Mouse (Mus musculus) embryonic facial prominence, embryonic 11.5 days (tissue): ENCODE data around the gene Sobp. TPM values are rescaled to one million over a fixed set of nuclear protein-coding genes. Genes with fewer than 3 reads are reported as not detected.
A peak's percentile ranks its signal among the peaks of the same experiment; 100 is the strongest.

Experiments used
- ATAC-seq: fragments of 200-750 bp; cut with Nextera tagmentation; replicated peaks from 2 replicates; pipeline ENCODE4 v1.8.0; 2017; ENCODE audit warnings: low read depth; ENCODE audit not compliant: insufficient number of reproducible peaks, low FRiP score, low TSS enrichment
- DNase-seq: peaks from one replicate; pipeline ENCODE4 v3.0.0-alpha.2; 2015; ENCODE audit warnings: low spot score
- H3K27ac ChIP-seq: fragments of 300-500 bp; sonication (generic); replicated peaks from 2 replicates; pipeline ENCODE4 v1.5.1; 2014; ENCODE audit warnings: mild to moderate bottlenecking, low read depth, low read length, control low read depth
- H3K27me3 ChIP-seq: fragments of 300-500 bp; sonication (generic); 2 replicates; pipeline ENCODE4 v1.6.1; 2014; ENCODE audit warnings: mild to moderate bottlenecking, low read length, moderate library complexity, mixed read lengths; ENCODE audit not compliant: control insufficient read depth, insufficient read depth
- H3K36me3 ChIP-seq: fragments of 300-500 bp; sonication (generic); replicated peaks from 2 replicates; pipeline ENCODE4 v1.6.1; 2014; ENCODE audit warnings: low read depth, mild to moderate bottlenecking, low read length, moderate library complexity, mixed read lengths; ENCODE audit not compliant: control insufficient read depth, insufficient read depth
- H3K4me1 ChIP-seq: fragments of 300-500 bp; sonication (generic); 2 replicates; pipeline ENCODE4 v1.6.1; 2014; ENCODE audit warnings: low read length, mixed read lengths; ENCODE audit not compliant: control insufficient read depth, insufficient read depth
- H3K4me2 ChIP-seq: fragments of 300-500 bp; sonication (generic); 2 replicates; pipeline ENCODE4 v1.6.1; 2014; ENCODE audit warnings: low read depth, mild to moderate bottlenecking, control low read depth, low read length, moderate library complexity
- H3K4me3 ChIP-seq: fragments of 300-500 bp; sonication (generic); 2 replicates; pipeline ENCODE4 v1.5.1; 2014; ENCODE audit warnings: low read depth, low read length, control low read depth
- H3K9ac ChIP-seq: fragments of 300-500 bp; sonication (generic); replicated peaks from 2 replicates; pipeline ENCODE4 v1.6.1; 2014; ENCODE audit warnings: mild to moderate bottlenecking, control low read depth, low read length
- H3K9me3 ChIP-seq: fragments of 300-500 bp; sonication (generic); replicated peaks from 2 replicates; pipeline ENCODE4 v1.6.1; 2016; ENCODE audit warnings: mild to moderate bottlenecking, low read length, inconsistent platforms, mixed read lengths; ENCODE audit not compliant: control insufficient read depth
- WGBS: fragments of 180-500 bp; shearing (Covaris S2); extraction: QIAGEN DNeasy Blood & Tissue Kit; methylation state at CpG from one replicate; pipeline ENCODE4 v1.1.7; 2014; 5-methylcytosine and 5-hydroxymethylcytosine counted together
- polyA plus RNA-seq: library from polyadenylated mRNA; unstranded; fragments of >200 nt; fragmentation: Nextera tagmentation; extraction: Ambion mirVana; gene quantifications from 2 replicates; pipeline ENCODE4 v1.2.1, GENCODE M21; 2014

The Sobp gene
- polyA plus RNA-seq, 1 experiment from 2014 or later = 5.3 TPM

DNA sequence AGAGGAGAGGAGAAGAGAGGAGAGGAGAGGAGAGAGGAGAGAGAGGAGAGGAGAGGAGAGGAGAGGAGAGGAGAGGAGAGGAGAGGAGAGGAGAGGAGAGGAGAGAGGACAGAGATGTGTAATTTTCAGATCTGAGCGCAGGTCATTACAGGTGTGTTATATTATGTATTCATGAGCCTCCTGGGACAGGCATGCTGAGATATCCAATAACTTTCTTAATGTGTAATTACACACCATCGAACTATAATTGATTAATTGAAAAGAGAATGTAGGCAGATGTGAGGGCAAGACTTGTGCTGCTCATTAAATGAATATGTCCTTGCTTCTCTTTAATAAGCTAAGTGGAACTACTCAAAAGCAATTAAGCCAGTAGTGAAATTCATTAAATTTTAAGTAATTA is 118.9 kb downstream of the Sobp start:
- ATAC-seq (no peak), DNase-seq (no peak)
- no peaks in the 10 kb centered on the region for H3K9me3 ChIP-seq
- H3K4me2 ChIP-seq = no peak overlapping the region
- no peaks in the 10 kb centered on the region for H3K27me3 ChIP-seq
- H3K4me3 ChIP-seq = no peak overlapping the region
- H3K27ac ChIP-seq = no peak overlapping the region
- no peak overlapping the region for H3K9ac ChIP-seq
- H3K4me1 ChIP-seq = no peaks in the 10 kb centered on the region
- no peaks in the 10 kb centered on the region for H3K36me3 ChIP-seq
- WGBS = 78% methylated on average over 2 of the region's 2 CpGs

DNA sequence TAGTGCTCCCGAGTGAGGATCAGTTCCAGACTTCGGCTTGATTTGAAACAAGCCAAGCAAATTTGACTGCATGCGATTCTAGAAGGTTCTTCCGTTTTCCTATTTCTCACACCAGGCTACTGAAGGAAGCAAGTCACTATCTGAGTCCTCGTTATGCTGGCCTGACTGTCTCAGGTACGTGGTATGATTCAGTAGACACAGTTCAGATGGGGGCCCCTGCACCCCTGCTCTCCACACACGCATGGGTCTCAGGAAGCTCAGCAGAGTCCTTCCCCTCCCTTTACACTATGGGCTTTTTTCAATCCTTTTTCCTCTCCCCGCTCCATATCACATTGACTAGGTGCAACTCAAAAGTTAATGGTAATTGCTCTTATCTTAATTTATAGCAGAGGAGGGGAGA is 119.6 kb downstream of the Sobp start:
- Histone ChIP-seq H3K36me3 (no peaks in the 10 kb centered on the region), H3K9me3 (no peaks in the 10 kb centered on the region), H3K4me2 (no peak overlapping the region), H3K4me3 (no peak overlapping the region), H3K4me1 (no peaks in the 10 kb centered on the region), H3K9ac (no peak overlapping the region), H3K27ac (no peak overlapping the region), H3K27me3 (no peaks in the 10 kb centered on the region)
- ATAC-seq (no peak; the same call in 1 of the 2 replicates), DNase-seq (no peak)
- 84% methylated on average over 8 of the region's 8 CpGs for WGBS

DNA sequence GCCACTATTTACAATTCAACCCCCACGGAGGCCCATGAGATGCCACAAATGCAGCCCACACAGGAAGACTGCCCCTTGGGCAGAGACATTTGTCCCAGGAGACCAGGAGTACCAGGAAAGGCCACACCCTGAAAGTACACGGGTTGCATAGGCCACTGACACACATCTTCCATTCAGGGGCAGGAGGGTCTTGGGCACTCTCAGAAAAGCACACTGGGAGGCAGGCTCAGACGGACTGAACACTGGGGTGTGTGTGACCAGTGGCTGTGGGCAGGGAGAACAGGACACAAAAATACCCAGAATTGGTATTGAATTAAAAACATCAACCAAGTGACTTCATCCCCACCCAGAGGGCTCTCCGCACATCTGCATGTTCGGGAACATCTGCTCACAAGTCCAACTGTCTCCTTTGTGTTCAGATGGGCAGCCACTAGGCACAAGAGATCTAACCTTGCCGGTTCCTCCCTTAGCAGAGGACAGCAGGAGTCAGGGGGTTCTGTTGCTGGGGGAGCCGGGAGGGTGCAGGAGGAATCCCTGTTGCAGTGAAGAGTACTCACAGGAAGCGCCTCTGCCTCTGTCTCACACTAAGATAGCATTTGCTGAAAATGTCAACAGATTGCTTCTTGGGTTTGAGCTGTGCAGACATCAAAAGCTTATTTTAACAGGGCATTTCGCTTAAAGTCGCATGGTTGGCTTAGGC is 120.3 kb downstream of the Sobp start:
- H3K36me3 ChIP-seq = no peaks in the 10 kb centered on the region
- no peak overlapping the region for H3K27ac ChIP-seq
- no peak overlapping the region for H3K4me3 ChIP-seq
- no peaks in the 10 kb centered on the region for H3K9me3 ChIP-seq
- no peak for ATAC-seq
- no peak overlapping the region for H3K4me2 ChIP-seq
- H3K4me1 ChIP-seq = no peaks in the 10 kb centered on the region
- 67% methylated on average over 10 of the region's 10 CpGs for WGBS
- no peak for DNase-seq
- no peak overlapping the region for H3K9ac ChIP-seq
- no peaks in the 10 kb centered on the region for H3K27me3 ChIP-seq

DNA sequence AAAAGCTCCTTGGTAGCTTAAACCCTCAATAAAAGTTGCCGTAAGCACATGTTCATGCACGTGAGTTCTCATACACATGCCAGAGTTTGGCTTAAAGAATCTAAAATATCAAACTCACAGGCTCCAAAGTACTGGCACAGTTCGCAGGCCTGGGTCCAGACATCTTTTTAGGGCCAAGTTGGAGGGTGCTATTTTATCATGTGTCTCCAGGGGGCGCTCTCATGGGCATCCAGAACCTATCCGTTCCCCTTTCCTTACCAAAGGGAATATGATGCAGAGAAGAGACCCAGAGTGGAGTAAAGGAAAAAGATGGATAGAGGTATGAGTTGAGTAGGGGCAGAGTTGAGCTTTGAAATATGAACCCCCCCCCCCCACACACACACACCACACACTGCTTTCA is 121.9 kb downstream of the Sobp start:
- peak; percentile 52 for DNase-seq
- Histone ChIP-seq H3K4me3 (no peak overlapping the region), H3K36me3 (no peaks in the 10 kb centered on the region), H3K27ac (no peak overlapping the region), H3K4me1 (no peaks in the 10 kb centered on the region), H3K9ac (no peak overlapping the region), H3K4me2 (no peak overlapping the region), H3K27me3 (no peaks in the 10 kb centered on the region), H3K9me3 (no peaks in the 10 kb centered on the region)
- no peak for ATAC-seq
- WGBS = 49% methylated on average over 5 of the region's 5 CpGs

DNA sequence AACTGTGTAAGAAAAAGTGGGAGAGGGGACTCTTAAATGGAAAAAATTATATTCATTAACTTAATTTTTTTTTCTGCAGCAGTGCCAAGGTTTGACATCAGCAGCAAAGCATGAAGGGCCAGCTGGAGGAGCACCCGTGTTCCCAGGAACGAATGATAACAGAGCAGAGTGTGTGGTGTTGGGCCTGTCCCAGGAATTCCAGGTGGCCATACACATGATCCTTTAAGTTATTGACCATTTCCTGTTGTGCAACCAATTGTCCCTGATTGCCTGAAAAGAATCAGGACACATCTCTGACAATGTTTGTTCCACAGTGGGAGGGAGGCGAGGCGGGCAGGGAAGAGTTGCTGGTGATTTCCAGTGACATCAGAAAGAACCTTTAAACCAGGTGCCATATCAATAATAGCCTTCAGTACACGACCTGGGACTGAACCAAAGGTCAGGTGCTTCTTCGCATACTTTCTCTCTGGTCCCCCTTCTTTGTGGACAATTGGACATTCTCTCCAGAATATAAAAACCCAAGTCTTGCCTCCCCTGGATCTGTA is 126.5 kb downstream of the Sobp start:
- no peak for ATAC-seq
- no peak for DNase-seq
- 77% methylated on average over 6 of the region's 6 CpGs for WGBS
- Histone ChIP-seq H3K27ac (no peak overlapping the region), H3K36me3 (no peaks in the 10 kb centered on the region), H3K4me1 (no peaks in the 10 kb centered on the region), H3K4me2 (no peak overlapping the region), H3K9me3 (no peaks in the 10 kb centered on the region), H3K27me3 (no peaks in the 10 kb centered on the region), H3K4me3 (no peak overlapping the region), H3K9ac (no peak overlapping the region)

DNA sequence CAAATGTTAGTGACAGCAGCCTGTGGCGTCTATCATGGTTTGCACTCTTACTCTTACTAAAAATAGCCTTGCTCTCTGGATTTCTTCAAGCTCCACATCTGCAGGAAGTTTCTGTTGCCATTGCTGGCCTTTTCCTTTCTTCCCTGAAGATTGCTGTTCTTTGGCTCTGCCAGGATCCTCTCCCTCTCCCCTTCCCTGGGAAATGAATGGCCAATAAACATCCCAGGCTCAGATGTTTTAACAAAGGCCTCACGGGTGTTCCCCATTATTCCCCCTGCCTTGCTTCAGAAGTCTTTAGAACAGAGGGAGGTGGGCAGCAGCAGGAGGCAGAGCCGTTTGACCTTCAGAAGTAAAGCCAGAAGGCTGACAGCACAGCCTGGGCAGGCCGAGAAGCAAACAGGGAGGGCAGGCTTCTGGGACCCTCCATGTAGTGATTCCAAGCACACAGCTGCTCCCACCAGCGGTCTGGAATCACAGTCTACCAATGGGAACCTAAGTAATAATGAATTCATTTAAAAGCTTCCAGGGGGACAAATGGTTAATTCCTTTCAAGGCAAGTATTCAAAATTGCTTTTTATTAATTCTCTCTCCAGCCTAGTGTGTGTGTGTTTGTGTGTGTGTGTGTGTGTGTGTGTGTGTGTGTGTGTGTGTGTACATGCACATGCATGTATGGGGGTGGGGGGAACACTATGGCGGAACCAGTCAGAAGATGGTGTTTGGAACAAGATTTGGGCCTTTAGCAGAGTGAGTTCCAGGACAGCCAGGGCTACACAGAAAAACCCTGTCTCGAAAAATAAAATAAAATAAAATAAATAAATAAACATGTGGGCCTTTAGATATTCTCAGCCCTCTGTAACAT is 130.8 kb downstream of the Sobp start:
- Histone ChIP-seq H3K27me3 (no peaks in the 10 kb centered on the region), H3K4me2 (no peak overlapping the region), H3K27ac (peak overlapping the region; percentile 14), H3K4me3 (no peak overlapping the region), H3K4me1 (no peaks in the 10 kb centered on the region), H3K36me3 (no peaks in the 10 kb centered on the region), H3K9ac (no peak overlapping the region), H3K9me3 (no peaks in the 10 kb centered on the region)
- ATAC-seq (peak; percentile 68), DNase-seq (peak; percentile 54)
- WGBS = 26% methylated on average over 7 of the region's 7 CpGs

DNA sequence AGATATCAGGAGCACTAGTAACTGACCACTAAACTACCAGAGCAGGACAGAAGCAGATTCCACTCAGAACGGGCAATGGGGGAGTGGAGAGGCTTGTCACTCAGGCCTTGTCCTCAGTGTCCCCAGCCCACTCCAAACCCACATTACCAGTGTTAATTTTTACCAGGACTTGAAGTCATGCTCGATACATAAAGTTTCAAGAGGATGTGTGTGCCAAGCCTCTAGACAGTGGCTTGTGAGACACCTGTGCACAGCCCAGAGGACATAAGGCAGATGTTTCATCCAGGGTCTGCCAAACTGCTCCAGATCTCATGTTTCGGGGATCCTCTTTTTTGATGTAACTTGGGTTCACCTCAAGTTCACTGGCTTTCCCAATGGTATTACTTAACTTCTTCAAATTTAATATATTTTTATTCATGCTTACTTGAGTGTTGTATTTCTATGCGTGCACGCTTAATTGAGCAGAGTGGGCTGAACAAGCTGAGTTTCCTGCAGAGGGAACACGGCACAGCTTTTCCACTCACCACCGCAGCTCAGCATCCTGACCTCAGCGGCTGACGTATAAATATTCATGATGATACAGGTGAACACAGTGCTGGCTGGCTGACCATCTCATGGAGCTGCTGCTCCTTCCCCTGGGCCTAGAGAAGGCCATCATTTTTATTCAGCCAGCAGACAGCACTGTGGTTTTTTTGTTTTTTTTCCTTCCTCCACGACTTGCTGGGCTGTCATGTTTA is 131.6 kb downstream of the Sobp start:
- WGBS = 40% methylated on average over 10 of the region's 10 CpGs
- H3K36me3 ChIP-seq = no peaks in the 10 kb centered on the region
- H3K9ac ChIP-seq = no peak overlapping the region
- H3K27me3 ChIP-seq = no peaks in the 10 kb centered on the region
- ATAC-seq = no peak
- no peak for DNase-seq
- no peaks in the 10 kb centered on the region for H3K4me1 ChIP-seq
- peak overlapping the region; percentile 14; the same call in 1 of the 2 replicates for H3K27ac ChIP-seq
- no peak overlapping the region for H3K4me2 ChIP-seq
- no peak overlapping the region for H3K4me3 ChIP-seq
- no peaks in the 10 kb centered on the region for H3K9me3 ChIP-seq
